Mouse (Mus musculus): ENCODE results near the gene Tbc1d22a.

DNA sequence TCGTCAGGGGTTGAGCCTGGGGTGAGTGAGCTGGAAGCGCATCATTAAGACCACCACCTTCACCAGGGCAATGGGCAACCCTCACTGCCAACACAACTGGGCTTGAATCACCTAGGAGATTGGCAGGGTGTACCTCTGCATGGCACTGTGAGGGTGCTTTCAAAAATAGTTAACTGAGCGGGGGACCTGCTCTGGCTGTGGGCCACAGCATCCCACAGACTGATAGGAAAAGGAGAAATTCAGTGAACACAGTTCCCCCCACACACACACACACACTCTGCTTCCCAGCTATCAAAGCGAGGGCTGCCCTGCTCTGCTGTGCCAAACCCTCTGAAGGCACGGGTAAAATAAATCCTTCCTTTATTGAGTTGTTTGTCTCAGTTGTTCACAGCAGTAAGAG, 273.1 kb downstream of the Tbc1d22a start:
- TF ChIP-seq CTCF (IDR thresholded peaks at IDR 0.05; ENCODE audit: low read depth) (no peak), EP300 (IDR thresholded peaks at IDR 0.05; ENCODE audit: low read depth) (no peak)

Data from heart, postnatal 0 days (tissue).